45 mouse cellular contexts compared by ENCODE assay signal in genomic region chr11:55128411-55128810, GRCm38 (mm10). TPM values are rescaled to one million over a fixed set of nuclear protein-coding genes. Genes with fewer than 3 reads are reported as not detected.
"Had no signal": no experiment of that assay in that cellular context is flagged by ENCODE, and none has a peak within 500 bp of the region (broad histone marks: within the 10 kb centered on the region; RNA-seq: fewer than 3 reads in every experiment).

No protein-coding gene starts in this region.

- H3K27ac ChIP-seq: limb, embryonic 10.5 days; limb, embryonic 12.5 days; limb, embryonic 13.5 days; limb, embryonic 15.5 days; liver, embryonic 12.5 days; liver, embryonic 13.5 days; liver, embryonic 14.5 days; liver, embryonic 15.5 days; lung, embryonic 15.5 days; macrophage; midbrain, embryonic 10.5 days; midbrain, embryonic 12.5 days; midbrain, embryonic 13.5 days; midbrain, embryonic 15.5 days had no signal

- H3K36me3 ChIP-seq: limb, embryonic 10.5 days; limb, embryonic 12.5 days; limb, embryonic 13.5 days; limb, embryonic 15.5 days; liver, embryonic 12.5 days; liver, embryonic 13.5 days; liver, embryonic 15.5 days; lung, embryonic 15.5 days; midbrain, embryonic 10.5 days; midbrain, embryonic 12.5 days; midbrain, embryonic 13.5 days; midbrain, embryonic 15.5 days had no signal

- H3K4me1 ChIP-seq: limb, embryonic 10.5 days; limb, embryonic 12.5 days; limb, embryonic 13.5 days; limb, embryonic 15.5 days; lung, embryonic 15.5 days; midbrain, embryonic 10.5 days; midbrain, embryonic 12.5 days; midbrain, embryonic 13.5 days; midbrain, embryonic 15.5 days had no signal

- H3K4me3 ChIP-seq: limb, embryonic 10.5 days; limb, embryonic 12.5 days; limb, embryonic 13.5 days; limb, embryonic 15.5 days; liver, embryonic 12.5 days; liver, embryonic 13.5 days; liver, embryonic 15.5 days; lung, embryonic 15.5 days; megakaryocyte, embryonic 14.5 days; midbrain, embryonic 10.5 days; midbrain, embryonic 12.5 days; midbrain, embryonic 13.5 days; midbrain, embryonic 15.5 days had no signal

- H3K9me3 ChIP-seq: limb, embryonic 10.5 days; limb, embryonic 12.5 days; limb, embryonic 13.5 days; limb, embryonic 15.5 days; liver, embryonic 12.5 days; liver, embryonic 15.5 days; lung, embryonic 15.5 days; megakaryocyte, embryonic 14.5 days; midbrain, embryonic 10.5 days; midbrain, embryonic 12.5 days; midbrain, embryonic 13.5 days; midbrain, embryonic 15.5 days had no signal

- ATAC-seq: liver, embryonic 12.5 days; liver, postnatal 0 days; lung, postnatal 0 days; midbrain, embryonic 13.5 days; midbrain, embryonic 15.5 days; midbrain, embryonic 16.5 days had no signal

- H3K4me2 ChIP-seq: limb, embryonic 12.5 days; limb, embryonic 13.5 days; limb, embryonic 15.5 days; liver, embryonic 11.5 days; liver, embryonic 12.5 days; liver, embryonic 13.5 days; liver, embryonic 15.5 days; lung, embryonic 14.5 days; lung, embryonic 15.5 days; midbrain, embryonic 11.5 days; midbrain, embryonic 12.5 days; midbrain, embryonic 13.5 days; midbrain, embryonic 15.5 days had no signal

- DNase-seq: left cerebral cortex, postnatal 4 days; liver; liver, embryonic 13.5 days; liver, postnatal 0 days; lung, adult 18-20 months; lung, adult 2 months; lung, embryonic 14.5 days; lung, postnatal 10 days; lung, postnatal 14 days; lung, postnatal 36 days; lung, postnatal 4 days; midbrain, embryonic 14.5 days had no signal

- H3K27me3 ChIP-seq: limb, embryonic 12.5 days; limb, embryonic 13.5 days; limb, embryonic 15.5 days; liver, embryonic 12.5 days; liver, embryonic 13.5 days; liver, embryonic 15.5 days; lung, embryonic 15.5 days; midbrain, embryonic 12.5 days; midbrain, embryonic 13.5 days; midbrain, embryonic 15.5 days had no signal

- H3K9ac ChIP-seq: limb, embryonic 12.5 days; limb, embryonic 13.5 days; limb, embryonic 15.5 days; liver, embryonic 12.5 days; liver, embryonic 13.5 days; liver, embryonic 14.5 days; liver, embryonic 15.5 days; liver, postnatal 0 days; lung, embryonic 14.5 days; lung, embryonic 15.5 days; midbrain, embryonic 12.5 days; midbrain, embryonic 13.5 days; midbrain, embryonic 15.5 days had no signal

RNA-seq across cellular contexts. Expression of gene Slc36a3, which starts 23.1 kb away (rescaled TPM):
- total RNA-seq: left cerebral cortex, adult 8-10 months; left cerebral cortex, postnatal 10 days; left cerebral cortex, postnatal 14 days; left cerebral cortex, postnatal 25 days; left cerebral cortex, postnatal 36 days; left cerebral cortex, postnatal 4 days; liver, adult 2 months; megakaryocyte progenitor cell, adult 5-6 weeks; megakaryocyte-erythroid progenitor cell, adult 5-6 weeks; midbrain, postnatal 0 days; monocyte, adult 5-6 weeks had no signal
- polyA plus RNA-seq: limb, embryonic 10.5 days; limb, embryonic 11.5 days; limb, embryonic 12.5 days; limb, embryonic 13.5 days; limb, embryonic 14.5 days; limb, embryonic 15.5 days; liver, embryonic 11.5 days; liver, embryonic 12.5 days; liver, embryonic 13.5 days; liver, embryonic 14.5 days; liver, embryonic 15.5 days; liver, embryonic 16.5 days; liver, postnatal 0 days; lung, embryonic 14.5 days; lung, embryonic 15.5 days; lung, embryonic 16.5 days; lung, postnatal 0 days; midbrain, embryonic 10.5 days; midbrain, embryonic 11.5 days; midbrain, embryonic 12.5 days; midbrain, embryonic 13.5 days; midbrain, embryonic 14.5 days; midbrain, embryonic 15.5 days; midbrain, embryonic 16.5 days; midbrain, postnatal 0 days; neural tube, embryonic 11.5 days had no signal

RNA-seq across cellular contexts. Expression of gene Ccdc69, which starts 50.5 kb away (rescaled TPM):
- total RNA-seq: left cerebral cortex, postnatal 4 days had no signal
- polyA plus RNA-seq: midbrain, embryonic 12.5 days; midbrain, embryonic 13.5 days had no signal

RNA-seq across cellular contexts. Expression of gene Slc36a2, which starts 56.5 kb away (rescaled TPM):
- total RNA-seq: liver, adult 2 months; megakaryocyte-erythroid progenitor cell, adult 5-6 weeks; monocyte, adult 5-6 weeks had no signal
- polyA plus RNA-seq: liver, adult 2 months; macrophage; midbrain, embryonic 11.5 days; midbrain, embryonic 12.5 days had no signal
